Mouse (Mus musculus): ENCODE results near the gene Gm47996.
"Not testable (repeated sequence)": the region's sequence is repeated elsewhere in the genome, so short reads cannot be mapped to it uniquely, and the experiment has no call there.

The Gm47996 gene

DNA sequence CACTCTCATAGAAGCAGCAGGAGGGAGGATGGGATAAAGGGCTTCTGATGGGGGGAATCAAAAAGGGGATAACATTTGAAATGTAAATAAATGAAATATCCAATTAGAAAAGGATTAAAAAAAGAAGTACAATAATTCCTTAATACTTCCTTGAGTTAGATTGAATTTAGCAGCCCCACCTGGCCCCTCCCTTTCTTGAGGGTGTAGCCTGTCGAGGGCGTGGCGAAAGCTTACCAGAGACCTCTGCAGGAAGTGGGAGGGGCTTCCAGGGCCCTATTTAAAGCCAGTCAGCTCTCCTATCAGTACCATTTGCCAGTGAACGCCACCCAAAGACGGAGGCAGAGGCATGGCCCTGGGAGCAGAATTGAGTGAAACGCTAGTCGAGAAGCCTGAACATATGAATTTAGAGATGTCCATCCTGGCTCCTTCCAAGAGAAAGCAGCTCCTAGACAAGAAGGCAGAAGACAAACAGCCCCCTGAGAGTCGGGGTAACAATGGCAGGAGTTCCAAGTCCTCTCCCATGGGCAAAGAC lies at the start of gene Gm47996:
Gene Gm47996 (plus strand): TSS at position 308 of the 532 bp plus-strand sequence.
- not testable (repeated sequence) for DNase-seq

GRCm38 (mm10) chr1:151166031-151166430 lies 43.9 kb upstream of the Gm47996 start:
- DNase-seq = peak; percentile 68

- DNase-seq = peak; percentile 14
Measured at GRCm38 (mm10) chr1:151167297-151168047, 42.5 kb upstream of the Gm47996 start.

- no peak for DNase-seq
Measured at GRCm38 (mm10) chr1:151168637-151169036, 41.3 kb upstream of the Gm47996 start.

GRCm38 (mm10) chr1:151171572-151172461 lies 38.1 kb upstream of the Gm47996 start:
- no peak for DNase-seq

DNA sequence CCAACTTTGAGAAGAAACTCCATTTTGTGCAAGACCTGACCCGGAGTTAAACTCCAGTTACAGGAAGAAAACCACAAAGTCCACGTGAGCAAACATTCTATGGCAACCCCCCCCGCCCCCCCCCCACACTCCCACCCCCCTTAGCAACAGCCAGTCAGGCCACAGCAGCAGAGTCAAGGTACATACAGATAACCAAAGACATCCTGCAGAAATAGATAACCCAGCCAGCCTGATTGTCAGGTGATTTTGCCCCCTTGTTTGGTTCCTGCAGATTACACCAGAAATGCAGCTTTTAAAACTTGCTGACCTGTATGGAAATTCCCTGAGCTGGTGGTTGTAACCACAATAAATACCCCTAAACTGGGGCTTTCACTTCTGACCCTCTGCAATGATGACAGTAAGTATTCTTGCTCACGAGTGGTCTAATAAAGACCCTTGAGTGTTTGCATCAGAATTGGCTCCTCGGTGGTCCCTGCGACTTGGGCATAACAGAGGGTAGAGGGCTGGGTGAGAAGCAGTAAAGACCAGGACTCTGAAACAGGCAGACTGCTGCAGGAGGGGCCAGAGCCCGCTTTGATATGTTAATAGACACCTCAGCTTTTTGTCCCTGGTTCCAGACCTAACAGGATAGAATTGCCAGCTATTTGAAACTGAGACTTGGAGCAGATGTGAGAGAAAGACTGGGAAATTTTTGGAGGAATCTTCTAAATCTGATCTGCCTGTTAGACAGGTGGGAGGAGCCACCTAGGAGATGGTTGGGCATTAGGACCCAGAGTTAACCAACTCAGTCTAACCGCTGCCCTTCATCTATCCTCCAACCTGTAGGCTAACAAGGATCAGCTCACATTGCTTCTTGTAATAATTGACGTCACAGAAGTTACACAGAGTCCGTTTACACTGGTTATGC lies 32.6 kb upstream of the Gm47996 start:
- DNase-seq = peak; percentile 24

DNA sequence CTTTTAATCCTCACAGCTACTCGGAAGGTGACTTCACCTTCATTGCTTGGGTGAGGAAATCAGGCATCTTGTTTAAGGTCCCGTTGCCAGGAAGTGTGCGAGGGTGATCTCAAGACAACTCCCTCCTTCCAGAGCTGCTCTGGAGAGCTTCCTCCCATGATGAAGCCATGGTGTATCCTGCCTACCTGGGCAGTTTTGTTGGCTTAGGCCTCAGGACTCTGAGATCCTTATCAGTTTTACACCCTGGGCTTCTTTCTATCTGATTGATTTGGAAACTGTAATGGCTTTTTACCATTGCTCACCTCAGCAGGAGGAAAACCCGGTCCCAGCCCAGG lies 32.0 kb upstream of the Gm47996 start:
- no peak for DNase-seq

- no peak for DNase-seq
Measured at GRCm38 (mm10) chr1:151178505-151179083, 31.3 kb upstream of the Gm47996 start.

GRCm38 (mm10) chr1:151180167-151180566 lies 29.8 kb upstream of the Gm47996 start:
- DNase-seq = no peak

DNA sequence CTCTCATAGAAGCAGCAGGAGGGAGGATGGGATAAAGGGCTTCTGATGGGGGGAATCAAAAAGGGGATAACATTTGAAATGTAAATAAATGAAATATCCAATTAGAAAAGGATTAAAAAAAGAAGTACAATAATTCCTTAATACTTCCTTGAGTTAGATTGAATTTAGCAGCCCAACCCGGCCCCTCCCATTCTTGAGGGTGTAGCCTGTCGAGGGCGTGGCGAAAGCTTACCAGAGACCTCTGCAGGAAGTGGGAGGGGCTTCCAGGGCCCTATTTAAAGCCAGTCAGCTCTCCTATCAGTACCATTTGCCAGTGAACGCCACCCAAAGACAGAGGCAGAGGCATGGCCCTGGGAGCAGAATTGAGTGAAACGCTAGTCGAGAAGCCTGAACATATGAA lies 27.7 kb upstream of the Gm47996 start, which contains the start of gene Gm47985:
Gene Gm47985 (plus strand): TSS at position 272 of the 400 bp plus-strand sequence.
- not testable (repeated sequence) for DNase-seq

DNA sequence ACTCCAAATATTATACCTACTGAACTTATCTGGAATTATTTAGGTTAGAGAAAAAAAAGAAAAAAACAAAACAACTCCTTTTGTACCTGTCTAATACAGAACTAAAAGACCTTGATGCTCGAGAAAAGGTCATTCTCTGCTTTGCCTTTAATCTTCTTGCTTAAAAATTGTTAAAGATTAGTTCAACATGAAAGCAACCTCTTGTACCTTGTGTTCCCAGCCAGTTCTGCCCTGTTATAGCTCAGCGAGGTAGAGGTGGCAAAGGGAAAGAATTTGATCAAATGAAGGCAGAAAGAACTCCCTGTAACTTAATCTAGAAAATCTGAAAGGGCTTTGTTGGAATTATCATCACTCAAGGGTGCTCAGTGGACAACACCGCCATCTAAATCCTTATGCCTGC lies 23.7 kb upstream of the Gm47996 start:
- not testable (repeated sequence) for DNase-seq

DNA sequence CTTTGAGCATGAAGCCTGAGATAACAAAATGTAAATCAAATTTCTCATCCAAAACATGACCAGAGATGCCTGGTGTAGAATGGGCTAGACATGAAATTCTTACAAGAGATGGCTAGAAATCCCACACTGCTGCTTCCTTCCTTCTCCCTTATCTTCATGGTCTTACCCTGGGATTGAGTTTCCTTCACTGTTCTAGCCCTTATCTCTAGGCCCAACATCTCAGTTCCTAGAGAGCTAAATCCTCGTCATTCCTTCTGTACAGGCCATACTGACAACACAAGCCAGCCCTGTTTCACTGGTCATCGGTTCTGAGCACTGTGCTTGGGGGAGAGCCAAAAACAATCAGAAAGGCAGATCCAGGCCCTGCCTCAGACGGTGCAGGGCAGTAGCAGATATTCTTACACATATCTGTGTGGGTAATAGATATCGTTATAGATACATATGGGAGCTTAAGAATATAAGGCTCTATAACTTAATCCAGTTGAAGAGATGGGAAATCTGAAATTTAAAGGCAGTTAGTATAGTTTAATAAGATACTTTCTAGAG lies 23.0 kb upstream of the Gm47996 start:
- DNase-seq = not testable (repeated sequence)

GRCm38 (mm10) chr1:151188469-151188868 lies 21.5 kb upstream of the Gm47996 start:
- DNase-seq = no peak

DNA sequence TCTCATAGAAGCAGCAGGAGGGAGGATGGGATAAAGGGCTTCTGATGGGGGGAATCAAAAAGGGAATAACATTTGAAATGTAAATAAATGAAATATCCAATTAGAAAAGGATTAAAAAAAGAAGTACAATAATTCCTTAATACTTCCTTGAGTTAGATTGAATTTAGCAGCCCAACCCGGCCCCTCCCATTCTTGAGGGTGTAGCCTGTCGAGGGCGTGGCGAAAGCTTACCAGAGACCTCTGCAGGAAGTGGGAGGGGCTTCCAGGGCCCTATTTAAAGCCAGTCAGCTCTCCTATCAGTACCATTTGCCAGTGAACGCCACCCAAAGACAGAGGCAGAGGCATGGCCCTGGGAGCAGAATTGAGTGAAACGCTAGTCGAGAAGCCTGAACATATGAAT lies 17.9 kb upstream of the Gm47996 start, which contains the start of gene Gm8947:
Gene Gm8947 (plus strand): TSS at position 302 of the 400 bp plus-strand sequence.
- DNase-seq = not testable (repeated sequence)

DNA sequence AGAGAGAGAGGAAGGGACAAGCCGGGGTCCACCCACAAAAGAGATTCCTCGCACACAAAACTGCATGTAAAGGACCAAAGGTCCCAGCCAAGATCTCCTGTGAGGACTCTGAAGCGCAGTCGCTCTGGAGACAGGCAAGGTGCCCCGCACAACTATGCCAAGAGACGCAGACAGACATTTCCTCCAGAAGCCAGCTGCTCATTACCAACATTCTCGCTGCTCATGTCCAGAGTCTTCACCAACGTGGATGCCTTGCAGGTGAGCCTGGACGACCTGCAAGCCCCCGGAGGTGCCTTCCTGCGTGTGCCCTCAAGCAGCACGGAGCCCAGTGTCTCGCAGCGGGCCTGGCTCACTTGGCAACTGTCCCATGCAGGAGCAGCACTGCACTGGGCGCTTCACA lies 17.2 kb upstream of the Gm47996 start:
- DNase-seq = not testable (repeated sequence)

- DNase-seq = not testable (repeated sequence)
Measured at GRCm38 (mm10) chr1:151195986-151196385, 13.9 kb upstream of the Gm47996 start.

- not testable (repeated sequence) for DNase-seq
Measured at GRCm38 (mm10) chr1:151196690-151197089, 13.2 kb upstream of the Gm47996 start.

DNA sequence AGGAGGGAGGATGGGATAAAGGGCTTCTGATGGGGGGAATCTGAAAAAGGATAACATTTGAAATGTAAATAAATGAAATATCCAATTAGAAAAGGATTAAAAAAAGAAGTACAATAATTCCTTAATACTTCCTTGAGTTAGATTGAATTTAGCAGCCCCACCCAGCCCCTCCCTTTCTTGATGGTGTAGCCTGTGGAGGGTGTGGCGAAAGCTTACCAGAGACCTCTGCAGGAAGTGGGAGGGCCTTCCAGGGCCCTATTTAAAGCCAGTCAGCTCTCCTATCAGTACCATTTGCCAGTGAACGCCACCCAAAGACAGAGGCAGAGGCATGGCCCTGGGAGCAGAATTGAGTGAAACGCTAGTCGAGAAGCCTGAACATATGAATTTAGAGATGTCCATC lies 11.8 kb upstream of the Gm47996 start, which contains the start of gene Gm47995:
Gene Gm47995 (plus strand): TSS at position 329 of the 400 bp plus-strand sequence.
- DNase-seq = not testable (repeated sequence)

DNA sequence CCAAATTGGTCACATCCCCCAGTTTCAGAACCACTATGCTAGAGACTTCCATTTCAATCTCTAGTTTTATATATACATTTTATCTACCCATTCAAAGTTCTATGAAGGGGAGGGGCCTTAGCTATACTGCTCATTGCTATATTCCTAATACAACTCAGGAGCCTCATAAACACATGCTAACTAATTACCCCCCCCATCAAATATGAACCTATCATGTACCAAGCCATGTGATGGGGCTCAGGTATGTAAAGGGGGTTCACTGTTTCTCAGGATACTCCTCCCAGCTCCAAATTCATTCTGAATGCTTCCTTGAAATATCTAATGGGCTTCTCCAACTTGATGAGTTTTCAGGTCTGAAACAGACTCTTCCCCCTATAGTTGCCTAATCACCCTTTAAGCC lies 9.3 kb upstream of the Gm47996 start:
- DNase-seq = not testable (repeated sequence)

GRCm38 (mm10) chr1:151202771-151203170 lies 7.2 kb upstream of the Gm47996 start:
- not testable (repeated sequence) for DNase-seq

DNA sequence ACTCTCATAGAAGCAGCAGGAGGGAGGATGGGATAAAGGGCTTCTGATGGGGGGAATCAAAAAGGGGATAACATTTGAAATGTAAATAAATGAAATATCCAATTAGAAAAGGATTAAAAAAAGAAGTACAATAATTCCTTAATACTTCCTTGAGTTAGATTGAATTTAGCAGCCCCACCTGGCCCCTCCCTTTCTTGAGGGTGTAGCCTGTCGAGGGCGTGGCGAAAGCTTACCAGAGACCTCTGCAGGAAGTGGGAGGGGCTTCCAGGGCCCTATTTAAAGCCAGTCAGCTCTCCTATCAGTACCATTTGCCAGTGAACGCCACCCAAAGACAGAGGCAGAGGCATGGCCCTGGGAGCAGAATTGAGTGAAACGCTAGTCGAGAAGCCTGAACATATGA lies 6.1 kb upstream of the Gm47996 start, which contains the start of gene 3110040M04Rik:
Gene 3110040M04Rik (plus strand): TSS at position 304 of the 400 bp plus-strand sequence.
- DNase-seq = not testable (repeated sequence)
